ENCODE assay signal across 8 mouse cellular contexts in the genomic region with DNA sequence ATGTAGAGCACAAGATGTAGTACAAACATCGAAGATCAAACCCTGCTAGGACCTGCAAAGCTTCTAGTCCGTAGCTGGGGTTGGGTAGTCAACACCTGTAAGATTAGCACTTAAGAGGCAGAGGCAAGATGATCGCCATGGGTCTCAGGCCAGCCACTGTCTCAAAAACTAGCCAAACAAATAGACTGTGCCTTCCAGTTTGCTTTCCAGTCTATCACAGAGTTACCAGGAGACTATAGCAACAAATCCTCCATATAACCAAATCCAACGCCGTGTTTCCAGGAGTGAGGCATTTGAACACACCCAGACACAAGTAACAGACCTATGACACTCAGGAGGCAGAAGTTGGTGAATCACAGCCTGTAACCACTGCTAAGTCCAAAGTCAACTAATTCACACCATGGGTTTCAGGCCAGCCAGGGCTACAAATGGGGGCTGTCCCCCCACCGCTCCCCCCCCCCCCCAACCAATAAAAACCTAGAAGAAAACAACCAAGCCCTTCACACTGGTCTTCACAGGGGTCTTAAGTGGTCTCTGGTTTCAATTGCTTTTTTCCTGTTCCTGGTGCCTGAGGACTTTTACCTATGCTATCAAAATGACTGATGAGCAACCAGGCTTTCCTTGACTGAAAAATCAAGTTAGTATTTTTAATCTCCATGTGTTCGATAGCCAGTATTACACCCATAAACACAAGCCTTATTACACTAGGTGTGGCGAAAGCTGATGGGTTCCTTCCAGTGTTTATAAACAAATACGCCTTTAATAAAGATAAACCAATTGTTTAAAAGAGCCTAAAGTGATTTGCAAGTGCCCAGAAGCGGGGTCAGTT. TPM values are rescaled to one million over a fixed set of nuclear protein-coding genes. Genes with fewer than 3 reads are reported as not detected.
DNase-seq lines count a peak whose midpoint lies in the region; ATAC-seq and TF ChIP-seq lines count a peak whose summit lies in the region.

No protein-coding gene starts in this region.

- ATAC-seq in kidney, postnatal 0 days (replicated peaks; ENCODE audit: low FRiP score, low read depth): peak; percentile 8; the same call in 1 of the 2 replicates
- ATAC-seq in hindbrain, embryonic 12.5 days (ENCODE audit: low FRiP score): peak; percentile 71
- peak; percentile 8; the same call in 1 of the 2 replicates for ATAC-seq in midbrain, embryonic 11.5 days (ENCODE audit: low FRiP score)

- H3K4me3 ChIP-seq in kidney, postnatal 0 days (replicated peaks; ENCODE audit: low read depth, low read length): peak overlapping the region; percentile 58
- peak overlapping the region; percentile 59 for H3K4me3 ChIP-seq in hindbrain, embryonic 12.5 days
- H3K4me3 ChIP-seq in midbrain, embryonic 11.5 days (ENCODE audit: low read depth, low read length): peak overlapping the region; percentile 51

- TF ChIP-seq CTCF in kidney, postnatal 0 days (IDR thresholded peaks at IDR 0.05; ENCODE audit: low read depth): no peak

- H3K9ac ChIP-seq in kidney, postnatal 0 days (ENCODE audit: low read depth, low read length): peak overlapping the region; percentile 61
- peak overlapping the region; percentile 36 for H3K9ac ChIP-seq in hindbrain, embryonic 12.5 days
- H3K9ac ChIP-seq in midbrain, embryonic 11.5 days (ENCODE audit: low read length): peak overlapping the region; percentile 57

- H3K36me3 ChIP-seq in kidney, postnatal 0 days (ENCODE audit: insufficient read depth, low read length): peaks cover 5% of the 10 kb centered on the region; the same call in 1 of the 2 replicates
- H3K36me3 ChIP-seq in hindbrain, embryonic 12.5 days: peaks cover 15% of the 10 kb centered on the region
- peaks cover 5% of the 10 kb centered on the region for H3K36me3 ChIP-seq in midbrain, embryonic 11.5 days (ENCODE audit: control insufficient read depth, insufficient read depth, low read length)

- H3K27ac ChIP-seq in kidney, postnatal 0 days: peak overlapping the region; percentile 72; the same call in 1 of the 2 replicates
- peak overlapping the region; percentile 84 for H3K27ac ChIP-seq in hindbrain, embryonic 12.5 days
- H3K27ac ChIP-seq in midbrain, embryonic 11.5 days (ENCODE audit: low read depth, low read length): no peak overlapping the region; the same call in 1 of the 2 replicates

- H3K9me3 ChIP-seq in kidney, postnatal 0 days (replicated peaks; ENCODE audit: low read length): no peaks in the 10 kb centered on the region
- no peaks in the 10 kb centered on the region for H3K9me3 ChIP-seq in hindbrain, embryonic 12.5 days (replicated peaks)
- no peaks in the 10 kb centered on the region for H3K9me3 ChIP-seq in midbrain, embryonic 11.5 days (ENCODE audit: control insufficient read depth, low read length)

- WGBS in kidney, postnatal 0 days: 38% methylated on average over 10 of the region's 10 CpGs
- 63% methylated on average over 10 of the region's 10 CpGs for WGBS in hindbrain, embryonic 12.5 days
- 58% methylated on average over 10 of the region's 10 CpGs for WGBS in midbrain, embryonic 11.5 days

- H3K4me1 ChIP-seq in kidney, postnatal 0 days (replicated peaks; ENCODE audit: insufficient read depth, low read length): peaks cover 4% of the 10 kb centered on the region; the same call in 1 of the 2 replicates
- H3K4me1 ChIP-seq in hindbrain, embryonic 12.5 days: 0 out of 2 replicates have a peak, but pooled peaks cover 5% of the 10 kb centered on the region
- H3K4me1 ChIP-seq in midbrain, embryonic 11.5 days (ENCODE audit: control insufficient read depth, insufficient read depth, low read length): no peaks in the 10 kb centered on the region

- H3K4me2 ChIP-seq in kidney, postnatal 0 days (ENCODE audit: low read length): peak overlapping the region; percentile 57
- peak overlapping the region; percentile 48 for H3K4me2 ChIP-seq in hindbrain, embryonic 12.5 days (replicated peaks)
- H3K4me2 ChIP-seq in midbrain, embryonic 11.5 days: peak overlapping the region; percentile 42

- no peak for DNase-seq in kidney, postnatal 0 days (ENCODE audit: low spot score)
- DNase-seq in kidney, adult 18-20 months: no peak
- peak; percentile 7 for DNase-seq in brain, adult 2 months (ENCODE audit: low read depth, low spot score)
- DNase-seq in midbrain, embryonic 11.5 days (ENCODE audit: low spot score, missing footprints): no peak
- DNase-seq in adrenal gland, postnatal 10 days: no peak
- DNase-seq in frontal cortex, postnatal 36 days (ENCODE audit: low spot score in 2 of 2): no peak
- DNase-seq in ovary, adult 18-20 months (ENCODE audit: low spot score): no peak

- H3K27me3 ChIP-seq in kidney, postnatal 0 days (ENCODE audit: insufficient read depth, low read length): no peaks in the 10 kb centered on the region
- no peaks in the 10 kb centered on the region for H3K27me3 ChIP-seq in hindbrain, embryonic 12.5 days
- H3K27me3 ChIP-seq in midbrain, embryonic 11.5 days (ENCODE audit: control insufficient read depth, insufficient read depth, low read length): no peaks in the 10 kb centered on the region

RNA-seq across cellular contexts. Expression of gene Nek3, which starts 0.8 kb away (rescaled TPM):
- 4.8 and 5.4 TPM in 2 replicates for polyA plus RNA-seq in kidney, postnatal 0 days (2015; fragmentation: Nextera tagmentation; extraction: Ambion mirVana)
- 9.8 and 10.0 TPM in 2 replicates for polyA plus RNA-seq in hindbrain, embryonic 12.5 days (2016; fragmentation: Nextera tagmentation; extraction: Ambion mirVana)
- 8.6 and 8.9 TPM in 2 replicates for polyA plus RNA-seq in midbrain, embryonic 11.5 days (2014; fragmentation: Nextera tagmentation; extraction: Ambion mirVana)
- total RNA-seq in adrenal gland, postnatal 10 days (2021): 1 to 10 TPM; 3.2 to 4.4 TPM

RNA-seq across cellular contexts. Expression of gene Ckap2, which starts 20.2 kb away (rescaled TPM):
- 22.4 and 23.3 TPM in 2 replicates for polyA plus RNA-seq in kidney, postnatal 0 days (2015; fragmentation: Nextera tagmentation; extraction: Ambion mirVana)
- 37.0 and 39.8 TPM in 2 replicates for polyA plus RNA-seq in hindbrain, embryonic 12.5 days (2016; fragmentation: Nextera tagmentation; extraction: Ambion mirVana)
- polyA plus RNA-seq in midbrain, embryonic 11.5 days (2014; fragmentation: Nextera tagmentation; extraction: Ambion mirVana): 74.0 and 77.1 TPM in 2 replicates
- total RNA-seq in adrenal gland, postnatal 10 days (2021): 10 to 100 TPM; 13.2 to 14.9 TPM

RNA-seq across cellular contexts. Expression of gene Vps36, which starts 27.1 kb away (rescaled TPM):
- 30.3 and 32.2 TPM in 2 replicates for polyA plus RNA-seq in kidney, postnatal 0 days (2015; fragmentation: Nextera tagmentation; extraction: Ambion mirVana)
- 39.4 and 39.9 TPM in 2 replicates for polyA plus RNA-seq in hindbrain, embryonic 12.5 days (2016; fragmentation: Nextera tagmentation; extraction: Ambion mirVana)
- 43.6 and 43.7 TPM in 2 replicates for polyA plus RNA-seq in midbrain, embryonic 11.5 days (2014; fragmentation: Nextera tagmentation; extraction: Ambion mirVana)
- total RNA-seq in adrenal gland, postnatal 10 days (2021): 10 to 100 TPM; 30.7 to 34.3 TPM

RNA-seq across cellular contexts. Expression of gene Nek5, which starts 40.6 kb away (rescaled TPM):
- polyA plus RNA-seq in kidney, postnatal 0 days (2015; fragmentation: Nextera tagmentation; extraction: Ambion mirVana): 0.47 and 0.62 TPM in 2 replicates
- 0.52 and 1.2 TPM in 2 replicates for polyA plus RNA-seq in hindbrain, embryonic 12.5 days (2016; fragmentation: Nextera tagmentation; extraction: Ambion mirVana)
- polyA plus RNA-seq in midbrain, embryonic 11.5 days (2014; fragmentation: Nextera tagmentation; extraction: Ambion mirVana): 0.16 TPM in 1 of 2 replicates, not detected in the other
- 1 to 10 TPM; 1.3 to 2.2 TPM for total RNA-seq in adrenal gland, postnatal 10 days (2021)

Comparison
In these comparisons a context has a peak if more than half of its experiments do, and no peak if none do; other contexts are left out.
1. ATAC-seq: peak in every context shown above with its lines; median percentile 71 in hindbrain, embryonic 12.5 days; 8 in kidney, postnatal 0 days; 8 in midbrain, embryonic 11.5 days.